Mouse (Mus musculus): ENCODE measurements around the gene Usp20. TPM values are rescaled to one million over a fixed set of nuclear protein-coding genes. Genes with fewer than 3 reads are reported as not detected.

The Usp20 gene
- polyA plus RNA-seq, 1 experiment from 2014 or later = 11.5 TPM

GRCm38 (mm10) chr2:30998443-30999260 is 16.6 kb downstream of the Usp20 start:
- H3K27ac ChIP-seq (ENCODE audit: low read depth, low read length) = no peak overlapping the region
- H3K36me3 ChIP-seq (ENCODE audit: control insufficient read depth, insufficient read depth, low read length) = 0 out of 2 replicates have a peak, but pooled peaks cover 2% of the 10 kb centered on the region
- H3K9ac ChIP-seq (ENCODE audit: low read depth, low read length) = no peak overlapping the region
- no peaks in the 10 kb centered on the region for H3K9me3 ChIP-seq (ENCODE audit: control insufficient read depth, low read length)
- no peak for ATAC-seq (replicated peaks; ENCODE audit: low FRiP score)
- no peak overlapping the region for H3K4me3 ChIP-seq (ENCODE audit: low read depth, low read length)
- WGBS = 69% methylated on average over 8 of the region's 8 CpGs
- H3K4me1 ChIP-seq (replicated peaks; ENCODE audit: control insufficient read depth, insufficient read depth, low read length) = no peaks in the 10 kb centered on the region; the same call in 1 of the 2 replicates
- no peaks in the 10 kb centered on the region for H3K27me3 ChIP-seq (replicated peaks; ENCODE audit: control insufficient read depth, insufficient read depth, low read length)
- no peak for DNase-seq (ENCODE audit: low spot score)
- H3K4me2 ChIP-seq = no peak overlapping the region

- H3K36me3 ChIP-seq (ENCODE audit: control insufficient read depth, insufficient read depth, low read length) = 0 out of 2 replicates have a peak, but pooled peaks cover 2% of the 10 kb centered on the region
- H3K27ac ChIP-seq (ENCODE audit: low read depth, low read length) = no peak overlapping the region
- peaks cover 26% of the 10 kb centered on the region for H3K4me1 ChIP-seq (replicated peaks; ENCODE audit: control insufficient read depth, insufficient read depth, low read length)
- H3K4me3 ChIP-seq (ENCODE audit: low read depth, low read length) = no peak overlapping the region
- 91% methylated on average over 10 of the region's 10 CpGs for WGBS
- no peaks in the 10 kb centered on the region for H3K9me3 ChIP-seq (ENCODE audit: control insufficient read depth, low read length)
- H3K9ac ChIP-seq (ENCODE audit: low read depth, low read length) = no peak overlapping the region
- no peak for DNase-seq (ENCODE audit: low spot score)
- ATAC-seq (replicated peaks; ENCODE audit: low FRiP score) = no peak
- H3K27me3 ChIP-seq (replicated peaks; ENCODE audit: control insufficient read depth, insufficient read depth, low read length) = no peaks in the 10 kb centered on the region
- H3K4me2 ChIP-seq = no peak overlapping the region
Measured at GRCm38 (mm10) chr2:31002857-31003256, 20.8 kb downstream of the Usp20 start.

- Histone ChIP-seq H3K27ac (ENCODE audit: low read depth, low read length) (peak overlapping the region; percentile 90), H3K9me3 (ENCODE audit: control insufficient read depth, low read length) (no peaks in the 10 kb centered on the region), H3K4me1 (replicated peaks; ENCODE audit: control insufficient read depth, insufficient read depth, low read length) (peaks cover 26% of the 10 kb centered on the region), H3K27me3 (replicated peaks; ENCODE audit: control insufficient read depth, insufficient read depth, low read length) (no peaks in the 10 kb centered on the region), H3K36me3 (ENCODE audit: control insufficient read depth, insufficient read depth, low read length) (0 out of 2 replicates have a peak, but pooled peaks cover 2% of the 10 kb centered on the region), H3K9ac (ENCODE audit: low read depth, low read length) (peak overlapping the region; percentile 61), H3K4me3 (ENCODE audit: low read depth, low read length) (peak overlapping the region; percentile 45), H3K4me2 (peak overlapping the region; percentile 74)
- WGBS = 47% methylated on average over 2 of the region's 2 CpGs
- ATAC-seq (replicated peaks; ENCODE audit: low FRiP score) (peak; percentile 70), DNase-seq (ENCODE audit: low spot score) (no peak)
Measured at GRCm38 (mm10) chr2:31005453-31005852, 23.4 kb downstream of the Usp20 start.

GRCm38 (mm10) chr2:31006434-31006833 is 24.4 kb downstream of the Usp20 start:
- no peaks in the 10 kb centered on the region for H3K27me3 ChIP-seq (replicated peaks; ENCODE audit: control insufficient read depth, insufficient read depth, low read length)
- H3K4me2 ChIP-seq = peak overlapping the region; percentile 74
- peak overlapping the region; percentile 61 for H3K9ac ChIP-seq (ENCODE audit: low read depth, low read length)
- peak overlapping the region; percentile 90 for H3K27ac ChIP-seq (ENCODE audit: low read depth, low read length)
- H3K4me3 ChIP-seq (ENCODE audit: low read depth, low read length) = peak overlapping the region; percentile 45
- H3K4me1 ChIP-seq (replicated peaks; ENCODE audit: control insufficient read depth, insufficient read depth, low read length) = peaks cover 26% of the 10 kb centered on the region
- H3K9me3 ChIP-seq (ENCODE audit: control insufficient read depth, low read length) = no peaks in the 10 kb centered on the region
- WGBS = 31% methylated on average over 5 of the region's 5 CpGs
- ATAC-seq (replicated peaks; ENCODE audit: low FRiP score) = peak; percentile 93
- H3K36me3 ChIP-seq (ENCODE audit: control insufficient read depth, insufficient read depth, low read length) = 0 out of 2 replicates have a peak, but pooled peaks cover 2% of the 10 kb centered on the region
- DNase-seq (ENCODE audit: low spot score) = peak; percentile 59

GRCm38 (mm10) chr2:31007208-31007607 is 25.1 kb downstream of the Usp20 start:
- Histone ChIP-seq H3K9ac (ENCODE audit: low read depth, low read length) (peak overlapping the region; percentile 61), H3K27me3 (replicated peaks; ENCODE audit: control insufficient read depth, insufficient read depth, low read length) (no peaks in the 10 kb centered on the region), H3K36me3 (ENCODE audit: control insufficient read depth, insufficient read depth, low read length) (0 out of 2 replicates have a peak, but pooled peaks cover 2% of the 10 kb centered on the region), H3K9me3 (ENCODE audit: control insufficient read depth, low read length) (no peaks in the 10 kb centered on the region), H3K4me3 (ENCODE audit: low read depth, low read length) (no peak overlapping the region), H3K4me1 (replicated peaks; ENCODE audit: control insufficient read depth, insufficient read depth, low read length) (peaks cover 26% of the 10 kb centered on the region), H3K27ac (ENCODE audit: low read depth, low read length) (peak overlapping the region; percentile 90), H3K4me2 (peak overlapping the region; percentile 74)
- DNase-seq (ENCODE audit: low spot score) = no peak
- ATAC-seq (replicated peaks; ENCODE audit: low FRiP score) = no peak
- 73% methylated on average over 5 of the region's 5 CpGs for WGBS

- Histone ChIP-seq H3K9me3 (ENCODE audit: control insufficient read depth, low read length) (no peaks in the 10 kb centered on the region), H3K4me3 (ENCODE audit: low read depth, low read length) (no peak overlapping the region), H3K27ac (ENCODE audit: low read depth, low read length) (no peak overlapping the region), H3K9ac (ENCODE audit: low read depth, low read length) (no peak overlapping the region), H3K4me2 (no peak overlapping the region), H3K36me3 (ENCODE audit: control insufficient read depth, insufficient read depth, low read length) (peaks cover 14% of the 10 kb centered on the region; the same call in 1 of the 2 replicates), H3K4me1 (replicated peaks; ENCODE audit: control insufficient read depth, insufficient read depth, low read length) (no peaks in the 10 kb centered on the region), H3K27me3 (replicated peaks; ENCODE audit: control insufficient read depth, insufficient read depth, low read length) (no peaks in the 10 kb centered on the region)
- 79% methylated on average over 14 of the region's 14 CpGs for WGBS
- DNase-seq (ENCODE audit: low spot score) (no peak), ATAC-seq (replicated peaks; ENCODE audit: low FRiP score) (no peak)
Measured at GRCm38 (mm10) chr2:31013371-31014120, 31.5 kb downstream of the Usp20 start.

- DNase-seq (ENCODE audit: low spot score) = no peak
- 88% methylated on average over 18 of the region's 18 CpGs for WGBS
- H3K36me3 ChIP-seq (ENCODE audit: control insufficient read depth, insufficient read depth, low read length) = peaks cover 18% of the 10 kb centered on the region
- H3K27ac ChIP-seq (ENCODE audit: low read depth, low read length) = no peak overlapping the region
- H3K9ac ChIP-seq (ENCODE audit: low read depth, low read length) = no peak overlapping the region
- H3K9me3 ChIP-seq (ENCODE audit: control insufficient read depth, low read length) = no peaks in the 10 kb centered on the region
- no peak overlapping the region for H3K4me2 ChIP-seq
- ATAC-seq (replicated peaks; ENCODE audit: low FRiP score) = no peak
- H3K27me3 ChIP-seq (replicated peaks; ENCODE audit: control insufficient read depth, insufficient read depth, low read length) = no peaks in the 10 kb centered on the region
- H3K4me3 ChIP-seq (ENCODE audit: low read depth, low read length) = no peak overlapping the region
- H3K4me1 ChIP-seq (replicated peaks; ENCODE audit: control insufficient read depth, insufficient read depth, low read length) = no peaks in the 10 kb centered on the region
Measured at GRCm38 (mm10) chr2:31017625-31018317, 35.7 kb downstream of the Usp20 start.

- Histone ChIP-seq H3K9me3 (ENCODE audit: control insufficient read depth, low read length) (no peaks in the 10 kb centered on the region), H3K27me3 (replicated peaks; ENCODE audit: control insufficient read depth, insufficient read depth, low read length) (no peaks in the 10 kb centered on the region), H3K4me2 (no peak overlapping the region), H3K4me1 (replicated peaks; ENCODE audit: control insufficient read depth, insufficient read depth, low read length) (no peaks in the 10 kb centered on the region), H3K27ac (ENCODE audit: low read depth, low read length) (no peak overlapping the region), H3K9ac (ENCODE audit: low read depth, low read length) (no peak overlapping the region), H3K4me3 (ENCODE audit: low read depth, low read length) (no peak overlapping the region), H3K36me3 (ENCODE audit: control insufficient read depth, insufficient read depth, low read length) (peaks cover 16% of the 10 kb centered on the region)
- DNase-seq (ENCODE audit: low spot score) (no peak), ATAC-seq (replicated peaks; ENCODE audit: low FRiP score) (no peak)
- WGBS = 84% methylated on average over 8 of the region's 8 CpGs
Measured at GRCm38 (mm10) chr2:31018519-31018918, 36.4 kb downstream of the Usp20 start.
